Mouse (Mus musculus) mesoderm, embryonic 11.5 days (tissue): ENCODE results near the gene Tnpo2.
"Not testable (repeated sequence)": the region's sequence is repeated elsewhere in the genome, so short reads cannot be mapped to it uniquely, and the experiment has no call there.

ENCODE experiments used
- DNase-seq: peaks from one replicate; pipeline ENCODE4 v3.0.0-alpha.2; 2012; ENCODE audit warnings: low read depth, low spot score

Tnpo2 gene

GRCm38 (mm10) chr8:85073041-85073612 is 36.4 kb downstream of the Tnpo2 start:
- DNase-seq = no peak

- no peak for DNase-seq
These were observed 37.5 kb downstream of the Tnpo2 start for GRCm38 (mm10) chr8:85074167-85074566.

- no peak for DNase-seq
These were observed 37.9 kb downstream of the Tnpo2 start for GRCm38 (mm10) chr8:85074617-85075016.

GRCm38 (mm10) chr8:85076001-85076400 is 39.3 kb downstream of the Tnpo2 start:
- DNase-seq = peak; percentile 40

GRCm38 (mm10) chr8:85076993-85077392 is 40.3 kb downstream of the Tnpo2 start:
- peak; percentile 89 for DNase-seq

- DNase-seq = no peak
These were observed 43.5 kb downstream of the Tnpo2 start for GRCm38 (mm10) chr8:85080214-85080531.

GRCm38 (mm10) chr8:85080532-85081215 is 44.0 kb downstream of the Tnpo2 start, which contains the start of gene Wdr83os:
Wdr83os (plus strand) TSS chr8:85080740.
- DNase-seq = peak; percentile 79

GRCm38 (mm10) chr8:85081216-85081555 is 44.5 kb downstream of the Tnpo2 start, which contains the start of gene Wdr83:
Wdr83 (minus strand) TSS chr8:85081306.
- peak; percentile 58 for DNase-seq

- not testable (repeated sequence) for DNase-seq
These were observed 45.5 kb downstream of the Tnpo2 start for GRCm38 (mm10) chr8:85082169-85082568.

- peak; percentile 76 for DNase-seq
These were observed 46.5 kb downstream of the Tnpo2 start, which contains the start of gene Man2b1 for GRCm38 (mm10) chr8:85083108-85083813. Man2b1 (plus strand) TSS chr8:85083270.

- no peak for DNase-seq
These were observed 47.9 kb downstream of the Tnpo2 start for GRCm38 (mm10) chr8:85084633-85085032.

GRCm38 (mm10) chr8:85086238-85086637 is 49.5 kb downstream of the Tnpo2 start:
- DNase-seq = no peak

- no peak for DNase-seq
These were observed 52.1 kb downstream of the Tnpo2 start for GRCm38 (mm10) chr8:85088771-85089170.

- DNase-seq = no peak
These were observed 54.1 kb downstream of the Tnpo2 start for GRCm38 (mm10) chr8:85090856-85091255.

GRCm38 (mm10) chr8:85091526-85092090 is 54.9 kb downstream of the Tnpo2 start:
- no peak for DNase-seq

GRCm38 (mm10) chr8:85095051-85095450 is 58.3 kb downstream of the Tnpo2 start:
- DNase-seq = no peak

GRCm38 (mm10) chr8:85095566-85095965 is 58.9 kb downstream of the Tnpo2 start:
- no peak for DNase-seq

GRCm38 (mm10) chr8:85096196-85096595 is 59.5 kb downstream of the Tnpo2 start:
- no peak for DNase-seq

GRCm38 (mm10) chr8:85096850-85097249 is 60.1 kb downstream of the Tnpo2 start:
- DNase-seq = no peak

- DNase-seq = no peak
These were observed 63.5 kb downstream of the Tnpo2 start for GRCm38 (mm10) chr8:85100076-85100665.
